Mouse (Mus musculus) G1E (cell line): ENCODE data around the gene H2-Ob. TPM values are rescaled to one million over a fixed set of nuclear protein-coding genes. Genes with fewer than 3 reads are reported as not detected.
A peak's percentile ranks its signal among the peaks of the same experiment; 100 is the strongest.

Source experiments
- ATAC-seq: 2 replicates; pipeline ENCODE4 v1.8.0; 2016; ENCODE audit warnings: mild to moderate bottlenecking; ENCODE audit not compliant: insufficient number of reproducible peaks, poor library complexity, low FRiP score, severe bottlenecking; ENCODE audit errors: extremely low read depth
- DNase-seq: peaks from one replicate; pipeline ENCODE4 v3.0.0; 2012; ENCODE audit warnings: low spot score
- H3K27me3 ChIP-seq: 2 replicates; pipeline ENCODE4 v1.6.1; 2012; ENCODE audit warnings: mild to moderate bottlenecking, low read length, inconsistent platforms; ENCODE audit not compliant: insufficient read depth
- H3K36me3 ChIP-seq: replicated peaks from 2 replicates; pipeline ENCODE3; 2012; ENCODE audit warnings: mild to moderate bottlenecking, inconsistent platforms
- H3K4me1 ChIP-seq: 2 replicates; pipeline ENCODE4 v1.6.1; 2012; ENCODE audit warnings: low read depth, low read length, inconsistent platforms, mixed read lengths; ENCODE audit not compliant: insufficient read depth
- H3K4me3 ChIP-seq: 2 replicates; pipeline ENCODE4 v1.5.1; 2012; ENCODE audit warnings: low read depth, mild to moderate bottlenecking, inconsistent platforms, low read length, moderate library complexity, mixed read lengths
- H3K9me3 ChIP-seq: replicated peaks from 2 replicates; pipeline ENCODE4 v1.6.1; 2012; ENCODE audit warnings: inconsistent platforms
- CTCF ChIP-seq: IDR thresholded peaks from 2 replicates; pipeline ENCODE4 v1.5.1; 2012; ENCODE audit warnings: low read depth, low read length, inconsistent platforms, mixed read lengths
- GATA1 ChIP-seq: IDR thresholded peaks from 2 replicates; pipeline ENCODE4 v1.6.1; 2012; ENCODE audit warnings: borderline replicate concordance, low read length, inconsistent platforms, mixed read lengths
- GATA2 ChIP-seq: IDR thresholded peaks from 2 replicates; pipeline ENCODE4 v1.6.1; 2012; ENCODE audit warnings: low read depth, low read length, inconsistent platforms, borderline replicate concordance
- POLR2AphosphoS5 ChIP-seq: IDR thresholded peaks from 2 replicates; pipeline ENCODE4 v1.6.1; 2012; ENCODE audit warnings: low read depth, low read length, inconsistent platforms; ENCODE audit not compliant: insufficient replicate concordance
- TAL1 ChIP-seq: conservative IDR thresholded peaks from 2 replicates; pipeline ENCODE4 v1.6.1; 2012; ENCODE audit warnings: low read depth, low read length, inconsistent platforms, mixed read lengths
- polyA plus RNA-seq: library from polyadenylated mRNA; stranded (reverse); fragments of >175 nt; gene quantifications from 2 replicates; pipeline ENCODE4 v1.2.3, GENCODE M21; 2012
- total RNA-seq, 2 experiments: library from RNA; stranded (forward) in 1 of 2; stranded (reverse) in 1 of 2; fragments of 200-1000 nt in 1 of 2; fragments of >200 nt in 1 of 2; fragmentation: Nextera tagmentation in 1 of 2; gene quantifications; 2 replicates each; pipeline ENCODE4 v1.2.3; 2014 to 2017

Gene H2-Ob
- total and polyA plus RNA-seq, 3 experiments, result 0.11 TPM; not detected in 2

DNA sequence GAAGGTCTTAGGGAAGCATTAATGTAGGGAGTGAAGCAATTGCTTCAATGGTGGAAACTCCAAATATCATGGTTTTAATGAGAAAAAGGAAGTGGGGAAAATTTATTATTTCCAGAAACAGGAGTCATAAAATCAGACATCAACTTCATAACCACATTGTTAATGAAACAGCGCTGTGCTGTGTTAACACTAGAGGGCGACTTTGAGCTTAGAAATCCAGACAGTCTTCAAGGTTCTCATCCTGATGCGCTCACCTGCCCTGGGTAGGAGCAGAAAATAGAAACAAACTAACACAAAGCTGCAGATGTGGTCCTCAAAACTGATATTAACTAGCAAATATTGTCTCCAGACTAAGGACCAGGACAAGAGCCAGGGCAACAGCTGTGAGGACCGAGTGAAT is 11.2 kb downstream of the H2-Ob start:
- no peak overlapping the region for H3K4me3 ChIP-seq
- DNase-seq, result peak; percentile 13

GRCm38 (mm10) chr17:34251666-34252065 is 13.0 kb downstream of the H2-Ob start:
- no peak for ATAC-seq
- H3K9me3 ChIP-seq, result no peaks in the 10 kb centered on the region
- no peak for DNase-seq
- peaks cover 16% of the 10 kb centered on the region for H3K27me3 ChIP-seq
- TF ChIP-seq CTCF (no peak), TAL1 (no peak), GATA1 (no peak), POLR2AphosphoS5 (no peak), GATA2 (no peak)
- no peak overlapping the region for H3K4me3 ChIP-seq
- no peaks in the 10 kb centered on the region for H3K36me3 ChIP-seq
- no peaks in the 10 kb centered on the region for H3K4me1 ChIP-seq

More for the DNA sequence above, 11.2 kb downstream of the H2-Ob start:
- ATAC-seq, result no peak
- TF ChIP-seq CTCF, result peak; percentile 52; the same call in 1 of the 2 replicates
- TF ChIP-seq POLR2AphosphoS5, result no peak
- no peak for TF ChIP-seq GATA2
- H3K27me3 ChIP-seq, result peaks cover 19% of the 10 kb centered on the region
- H3K36me3 ChIP-seq, result no peaks in the 10 kb centered on the region
- no peaks in the 10 kb centered on the region for H3K4me1 ChIP-seq
- no peaks in the 10 kb centered on the region for H3K9me3 ChIP-seq

DNA sequence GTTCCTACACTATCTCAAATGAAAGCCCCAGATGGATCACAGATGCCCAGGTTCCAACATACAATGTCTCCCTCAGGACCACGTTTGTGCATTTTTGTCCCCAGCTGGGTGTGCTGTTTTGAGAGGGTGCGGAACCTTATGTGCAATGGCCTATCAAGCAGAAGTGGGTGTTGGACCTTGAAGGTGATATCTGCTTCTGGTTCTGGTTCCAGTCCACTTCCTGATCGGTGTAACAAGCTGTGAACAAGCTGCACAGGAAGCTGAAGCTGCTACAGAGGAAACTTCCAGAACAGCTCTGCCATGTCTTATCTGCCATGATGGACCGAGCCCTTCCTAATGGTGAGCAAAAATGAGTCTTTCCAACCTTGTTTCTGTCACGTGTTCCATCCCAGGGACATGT is 17.8 kb downstream of the H2-Ob start:
- Histone ChIP-seq H3K4me3 (no peak overlapping the region), H3K36me3 (no peaks in the 10 kb centered on the region), H3K9me3 (no peaks in the 10 kb centered on the region), H3K4me1 (no peaks in the 10 kb centered on the region), H3K27me3 (peaks cover 17% of the 10 kb centered on the region)
- TF ChIP-seq GATA1, result no peak
- TF ChIP-seq TAL1, result no peak
- no peak for TF ChIP-seq POLR2AphosphoS5
- no peak for TF ChIP-seq GATA2
- TF ChIP-seq CTCF, result no peak
- DNase-seq, result no peak
- no peak for ATAC-seq

DNA sequence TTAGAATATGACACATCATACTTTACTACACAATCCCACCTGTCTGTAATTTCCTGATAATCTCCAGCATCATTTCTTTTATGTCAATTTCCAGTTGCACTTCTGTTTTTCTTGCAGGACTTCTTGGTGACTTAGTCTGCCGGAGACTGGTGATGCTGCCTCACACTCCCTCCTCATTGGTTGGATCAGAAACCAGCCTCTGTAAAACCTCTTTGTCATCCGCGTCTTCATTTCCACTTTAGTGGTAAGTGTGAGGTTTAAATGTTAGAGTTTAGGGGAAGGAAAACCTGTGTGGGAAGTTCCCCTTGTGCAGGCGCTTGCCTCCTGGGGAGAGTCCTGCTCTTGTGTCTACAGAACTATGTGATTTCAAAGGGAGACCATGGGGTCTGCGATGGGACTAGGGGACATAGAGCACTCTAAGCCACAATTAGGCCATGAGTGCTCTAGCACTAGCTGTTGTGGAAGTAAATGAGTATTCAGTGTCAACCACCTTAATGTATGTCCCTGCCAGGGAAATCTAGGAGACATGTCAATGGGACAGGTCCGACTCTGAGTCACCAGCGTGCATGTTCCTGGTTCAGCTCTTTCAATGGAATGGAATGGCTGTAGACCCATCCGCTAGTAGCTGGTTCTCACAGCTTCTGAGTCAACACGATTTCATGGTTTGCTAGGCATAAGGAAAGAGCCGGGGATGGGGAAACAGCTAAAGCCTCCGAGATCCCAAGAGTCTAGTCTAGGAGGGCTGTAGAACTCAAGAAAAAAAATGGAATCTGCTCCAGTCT is 19.1 kb downstream of the H2-Ob start, which contains the start of gene H2-Ab1:
H2-Ab1 (plus strand) TSS at position 96 of the 782 bp plus-strand sequence.
- TF ChIP-seq GATA1 (no peak), POLR2AphosphoS5 (no peak), TAL1 (no peak), GATA2 (no peak), CTCF (no peak)
- no peak for ATAC-seq
- no peak for DNase-seq
- H3K9me3 ChIP-seq, result no peaks in the 10 kb centered on the region
- H3K4me1 ChIP-seq, result no peaks in the 10 kb centered on the region
- H3K27me3 ChIP-seq, result peaks cover 16% of the 10 kb centered on the region
- H3K36me3 ChIP-seq, result no peaks in the 10 kb centered on the region
- no peak within 1 kb of the TSS for H3K4me3 ChIP-seq

- Histone ChIP-seq H3K27me3 (peaks cover 25% of the 10 kb centered on the region), H3K4me3 (no peak overlapping the region)
These were observed 21.8 kb downstream of the H2-Ob start for GRCm38 (mm10) chr17:34260551-34260950.

DNA sequence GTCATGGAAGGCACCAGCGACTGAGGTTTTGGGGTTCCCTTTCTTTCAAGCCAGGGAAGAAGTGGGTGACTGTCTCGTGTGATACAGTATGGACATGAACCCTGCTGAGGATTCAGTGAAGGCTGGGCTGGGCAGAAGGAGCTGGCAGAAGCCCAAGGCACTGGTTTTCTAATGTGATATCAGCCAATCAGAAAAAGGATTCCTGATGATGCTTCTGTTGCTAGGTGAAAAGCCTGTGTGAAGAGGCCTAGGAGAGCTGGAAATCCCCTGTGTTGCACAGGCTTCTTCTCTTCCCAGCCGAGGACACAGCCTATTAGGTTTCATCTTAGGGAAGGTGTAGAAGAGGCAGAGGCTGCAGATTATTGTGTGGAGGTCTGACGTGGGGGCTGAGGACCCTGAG is 22.8 kb downstream of the H2-Ob start:
- Histone ChIP-seq H3K36me3 (no peaks in the 10 kb centered on the region), H3K4me3 (no peak overlapping the region), H3K9me3 (peaks cover 10% of the 10 kb centered on the region), H3K4me1 (no peaks in the 10 kb centered on the region), H3K27me3 (peaks cover 25% of the 10 kb centered on the region)
- no peak for DNase-seq
- TF ChIP-seq GATA2, result no peak
- TF ChIP-seq POLR2AphosphoS5, result no peak
- TF ChIP-seq TAL1, result no peak
- ATAC-seq, result no peak

More at GRCm38 (mm10) chr17:34260551-34260950, 21.8 kb downstream of the H2-Ob start:
- TF ChIP-seq TAL1 (no peak), CTCF (no peak), GATA2 (no peak), GATA1 (no peak), POLR2AphosphoS5 (no peak)
- Histone ChIP-seq H3K36me3 (no peaks in the 10 kb centered on the region), H3K9me3 (peaks cover 10% of the 10 kb centered on the region), H3K4me1 (no peaks in the 10 kb centered on the region)
- DNase-seq (no peak), ATAC-seq (no peak)
